Mouse (Mus musculus): ENCODE measurements at regions not wholly inside any gene's neighbourhood (a gene's known extent, or its start where the extent isn't known, plus 50 kb on each side); places are given as distances from the start of the nearest gene placed in this dataset.
A peak's percentile ranks its signal among the peaks of the same experiment; 100 is the strongest.

DNA sequence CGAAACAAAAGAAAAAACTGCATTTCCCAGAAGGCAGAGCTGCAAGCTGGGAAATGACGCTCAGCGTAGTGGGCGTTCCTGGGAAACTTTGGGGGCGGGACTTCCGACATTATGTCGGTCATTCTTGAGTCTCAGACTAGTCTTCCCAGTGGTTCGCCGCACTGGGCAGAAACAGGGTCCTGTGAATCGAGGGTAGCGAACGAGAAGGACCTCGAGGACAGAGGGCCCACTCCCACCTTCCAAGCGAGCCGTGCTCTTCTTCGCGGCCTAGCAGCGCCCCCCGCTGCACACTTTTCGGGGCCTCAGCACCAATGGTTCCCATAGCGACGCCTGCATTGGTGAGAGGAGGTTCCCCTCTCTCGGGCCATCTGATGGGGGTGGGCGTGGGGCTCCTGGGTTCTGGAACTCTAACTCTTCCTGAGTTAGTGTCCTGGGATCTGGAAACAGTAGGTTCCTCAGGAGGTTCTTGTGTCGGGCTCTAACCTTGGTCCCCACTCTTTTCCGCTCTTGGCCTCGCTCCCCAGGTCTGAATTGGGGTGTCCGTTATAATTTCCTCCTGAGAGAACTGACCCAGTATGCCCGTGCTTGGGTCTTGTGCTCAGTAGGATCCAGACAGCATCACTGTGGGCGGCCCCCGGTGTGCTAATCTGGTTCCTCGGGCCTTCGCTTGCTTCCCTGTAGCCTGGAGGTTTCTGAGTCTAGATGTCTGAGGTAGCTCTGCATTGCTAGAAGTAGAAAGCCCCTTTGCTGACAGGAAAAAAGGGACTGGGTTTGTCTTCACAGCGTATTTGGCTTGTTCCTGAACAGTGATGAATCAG, 52.8 kb upstream of the Gramd1a start:
- peak; percentile 44 to 52 for DNase-seq (ENCODE audit: low spot score in 2 of 2)

DNA sequence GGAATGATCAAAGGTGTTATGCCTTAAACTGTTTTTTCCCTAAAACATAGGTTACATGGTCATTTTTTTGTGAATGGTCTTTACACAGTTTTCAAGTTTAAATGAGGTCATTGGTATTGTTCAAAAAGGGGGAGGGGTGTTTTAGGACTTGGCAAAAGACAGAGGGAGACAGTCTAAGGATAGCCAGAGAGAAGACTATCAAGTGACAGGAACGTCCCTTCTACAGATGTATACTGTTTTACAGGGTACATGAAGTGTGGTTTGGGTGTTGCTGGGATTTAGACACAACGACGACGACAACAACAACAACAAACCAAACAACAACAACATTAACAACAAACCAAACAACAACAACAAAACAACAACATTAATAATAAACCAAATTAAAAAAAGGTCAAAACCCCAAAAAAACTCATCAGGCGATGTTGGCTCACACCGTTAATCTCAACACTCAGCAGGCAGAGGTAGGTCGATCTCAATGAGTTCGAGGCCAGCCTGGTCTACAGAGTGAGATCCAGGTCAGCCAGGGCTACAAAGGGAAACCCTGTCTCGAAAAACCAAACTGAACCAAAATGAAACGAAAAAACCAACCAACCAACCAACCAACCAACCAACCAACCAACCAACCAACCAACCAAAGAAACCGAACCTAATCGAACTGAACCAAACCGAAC, 52.0 kb upstream of the Gramd1a start:
- no peak for DNase-seq (ENCODE audit: low spot score in 2 of 2)

Measured in urinary bladder, adult 18-20 months (tissue).